Mouse (Mus musculus) heart, adult 8-10 months (tissue): ENCODE results near the gene Pip5k1b. TPM values are rescaled to one million over a fixed set of nuclear protein-coding genes. Genes with fewer than 3 reads are reported as not detected.

Experiments
- DNase-seq: peaks from one replicate; pipeline ENCODE4 v3.0.0; 2022; ENCODE audit warnings: low spot score
- total RNA-seq, 4 experiments: library from RNA; stranded (reverse); gene quantifications; 2 replicates each; pipeline ENCODE4 v1.2.4; 2022

Pip5k1b gene
- total RNA-seq, 4 experiments from 2014 or later = 20.2 to 23.1 (median 21.5) TPM

- DNase-seq = no peak
Measured at GRCm38 (mm10) chr19:24259390-24260351, 296.0 kb downstream of the Pip5k1b start.

- DNase-seq = peak; percentile 36
Measured at GRCm38 (mm10) chr19:24258368-24258767, 297.3 kb downstream of the Pip5k1b start.

- no peak for DNase-seq
Measured at GRCm38 (mm10) chr19:24257962-24258361, 297.7 kb downstream of the Pip5k1b start.

GRCm38 (mm10) chr19:24253657-24254260 is 301.9 kb downstream of the Pip5k1b start:
- no peak for DNase-seq

- peak; percentile 57 for DNase-seq
Measured at GRCm38 (mm10) chr19:24251869-24252268, 303.8 kb downstream of the Pip5k1b start.

Other genes starting within 250 kb of the Pip5k1b start
- gene Fam122a, start 78.5 kb downstream of the Pip5k1b start, total RNA-seq = 10 to 100 TPM; 23.5 to 26.9 (median 26.6) TPM
- gene Tmem252, start 118.1 kb upstream of the Pip5k1b start, total RNA-seq = under 1 TPM in 3 of 4 experiments, not detected in 1; 0.09 to 0.11 (median 0.09) TPM